In the genomic region with DNA sequence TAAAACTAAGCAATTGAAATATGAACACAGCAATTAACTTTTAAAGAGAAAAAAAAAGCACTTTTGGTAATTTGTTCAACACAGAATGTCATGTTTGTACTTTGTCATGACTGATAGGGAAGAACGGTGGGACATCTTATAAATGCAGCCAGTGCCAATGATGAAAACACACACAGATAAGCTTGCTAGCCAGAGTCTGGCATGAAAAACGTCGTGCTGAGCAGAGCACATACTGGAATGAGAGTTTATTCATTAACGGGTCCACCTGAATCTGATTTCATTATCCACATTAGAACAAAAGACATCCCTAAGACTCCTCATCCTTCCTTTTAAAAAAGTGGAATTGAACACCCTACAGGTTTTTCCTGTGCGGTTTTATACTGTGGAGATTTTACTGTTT, we compare ENCODE assay signal across 28 mouse cellular contexts.
"Had no signal": no experiment of that assay in that cellular context is flagged by ENCODE, and none has a peak within 500 bp of the region (broad histone marks: within the 10 kb centered on the region; RNA-seq: fewer than 3 reads in every experiment).

No protein-coding gene starts in this region.

- H3K36me3 ChIP-seq: heart, embryonic 10.5 days; heart, embryonic 12.5 days; hindbrain, embryonic 10.5 days; hindbrain, embryonic 12.5 days; intestine, embryonic 15.5 days; limb, embryonic 10.5 days; limb, embryonic 12.5 days; liver, embryonic 13.5 days; liver, embryonic 15.5 days had no signal

- H3K4me3 ChIP-seq: gastrocnemius, adult 2 months; heart, embryonic 10.5 days; heart, embryonic 12.5 days; hindbrain, embryonic 10.5 days; hindbrain, embryonic 12.5 days; intestine, embryonic 15.5 days; layer of hippocampus, adult 2 months; left cerebral cortex, adult 2 months; limb, embryonic 10.5 days; limb, embryonic 12.5 days; liver, embryonic 13.5 days; liver, embryonic 15.5 days had no signal

- H3K27ac ChIP-seq: gastrocnemius, adult 2 months; heart, embryonic 10.5 days; hindbrain, embryonic 10.5 days; hindbrain, embryonic 12.5 days; hindbrain, embryonic 14.5 days; intestine, embryonic 15.5 days; layer of hippocampus, adult 2 months; left cerebral cortex, adult 2 months; limb, embryonic 10.5 days; limb, embryonic 12.5 days; liver, embryonic 13.5 days; liver, embryonic 15.5 days had no signal

- H3K4me2 ChIP-seq: heart, embryonic 12.5 days; hindbrain, embryonic 12.5 days; hindbrain, embryonic 14.5 days; intestine, embryonic 15.5 days; limb, embryonic 12.5 days; liver, embryonic 11.5 days; liver, embryonic 13.5 days; liver, embryonic 15.5 days had no signal

- DNase-seq: gastrocnemius, adult 2 months; gastrocnemius, postnatal 10 days; gastrocnemius, postnatal 25 days; heart, adult 18-20 months; heart, postnatal 10 days; heart, postnatal 4 days; kidney, adult 18-20 months; kidney, adult 8-10 months; kidney, postnatal 10 days; kidney, postnatal 25 days; kidney, postnatal 4 days; liver; liver, embryonic 13.5 days had no signal

- H3K27me3 ChIP-seq: heart, embryonic 12.5 days; hindbrain, embryonic 12.5 days; intestine, embryonic 15.5 days; limb, embryonic 12.5 days; liver, embryonic 13.5 days; liver, embryonic 15.5 days had no signal

- ATAC-seq: hindbrain, embryonic 16.5 days; inflammation-experienced regulatory T-cells, adult 6 months; intestine, embryonic 15.5 days; intestine, postnatal 0 days had no signal

- H3K9ac ChIP-seq: heart, embryonic 12.5 days; hindbrain, embryonic 12.5 days; hindbrain, embryonic 14.5 days; intestine, embryonic 15.5 days; limb, embryonic 12.5 days; liver, embryonic 13.5 days; liver, embryonic 15.5 days had no signal

- H3K9me3 ChIP-seq: heart, embryonic 10.5 days; heart, embryonic 12.5 days; hindbrain, embryonic 10.5 days; hindbrain, embryonic 12.5 days; intestine, embryonic 15.5 days; limb, embryonic 10.5 days; limb, embryonic 12.5 days; liver, embryonic 13.5 days; liver, embryonic 15.5 days had no signal

- H3K4me1 ChIP-seq: heart, embryonic 10.5 days; heart, embryonic 12.5 days; hindbrain, embryonic 10.5 days; hindbrain, embryonic 12.5 days; intestine, embryonic 15.5 days; limb, embryonic 10.5 days; limb, embryonic 12.5 days; liver, embryonic 13.5 days; liver, embryonic 15.5 days had no signal
